Mouse (Mus musculus) small intestine, adult 2 months (tissue): ENCODE measurements around the gene Antxr2.

Source experiments
- CTCF ChIP-seq: fragments of 200-500 bp; IDR thresholded peaks from 2 replicates; pipeline ENCODE4 v1.5.1; 2012; ENCODE audit warnings: low read depth, mild to moderate bottlenecking, control low read depth, inconsistent platforms, low read length, moderate library complexity, mixed read lengths; ENCODE audit not compliant: insufficient replicate concordance, insufficient read length; ENCODE audit errors: extremely low read depth
- POLR2A ChIP-seq: fragments of 200-500 bp; IDR thresholded peaks from 2 replicates; pipeline ENCODE4 v1.6.1; 2012; ENCODE audit warnings: low read depth, mild to moderate bottlenecking, control low read depth, inconsistent platforms, low read length, moderate library complexity

- TF ChIP-seq POLR2A (no peak), CTCF (no peak)
Observed at GRCm38 (mm10) chr5:98032803-98033420, 2.1 kb upstream of the Antxr2 start.
